Mouse (Mus musculus) testis, adult 2 months (tissue): ENCODE measurements around the gene Rptor. TPM values are rescaled to one million over a fixed set of nuclear protein-coding genes. Genes with fewer than 3 reads are reported as not detected.

Experiments
- H3K27ac ChIP-seq: fragments of 200-500 bp; 2 replicates; pipeline ENCODE4 v1.5.1; 2012; ENCODE audit warnings: low read depth, low read length; ENCODE audit not compliant: control insufficient read depth, insufficient read depth
- H3K27me3 ChIP-seq: fragments of 200-500 bp; 2 replicates; pipeline ENCODE4 v1.6.1; 2012; ENCODE audit warnings: mild to moderate bottlenecking, low read length, moderate library complexity; ENCODE audit not compliant: control insufficient read depth, insufficient read depth
- H3K36me3 ChIP-seq: fragments of 200-500 bp; 2 replicates; pipeline ENCODE4 v1.6.1; 2012; ENCODE audit warnings: mild to moderate bottlenecking, low read length; ENCODE audit not compliant: control insufficient read depth, insufficient read depth
- H3K4me1 ChIP-seq: fragments of 200-500 bp; 2 replicates; pipeline ENCODE4 v1.6.1; 2012; ENCODE audit warnings: low read length; ENCODE audit not compliant: control insufficient read depth, insufficient read depth
- H3K4me3 ChIP-seq: fragments of 200-500 bp; 2 replicates; pipeline ENCODE4 v1.5.1; 2012; ENCODE audit warnings: low read depth, mild to moderate bottlenecking, low read length, moderate library complexity, mixed read lengths; ENCODE audit not compliant: control insufficient read depth
- CTCF ChIP-seq: fragments of 200-500 bp; IDR thresholded peaks from 2 replicates; pipeline ENCODE4 v1.5.1; 2012; ENCODE audit warnings: low read depth, mild to moderate bottlenecking, inconsistent platforms, low read length, moderate library complexity; ENCODE audit not compliant: control insufficient read depth, insufficient read depth, insufficient replicate concordance
- POLR2A ChIP-seq: fragments of 200-500 bp; IDR thresholded peaks from 2 replicates; pipeline ENCODE4 v1.6.1; 2012; ENCODE audit warnings: low read depth, mild to moderate bottlenecking, inconsistent platforms, low read length, moderate library complexity; ENCODE audit not compliant: control insufficient read depth
- polyA plus RNA-seq: library from polyadenylated mRNA; depleted of rRNA; stranded (reverse); fragments of >200 nt; gene quantifications from 2 replicates; pipeline ENCODE4 v1.2.3, GENCODE M21; 2012

Gene Rptor
- polyA plus RNA-seq, 1 experiment: 25.4 TPM

DNA sequence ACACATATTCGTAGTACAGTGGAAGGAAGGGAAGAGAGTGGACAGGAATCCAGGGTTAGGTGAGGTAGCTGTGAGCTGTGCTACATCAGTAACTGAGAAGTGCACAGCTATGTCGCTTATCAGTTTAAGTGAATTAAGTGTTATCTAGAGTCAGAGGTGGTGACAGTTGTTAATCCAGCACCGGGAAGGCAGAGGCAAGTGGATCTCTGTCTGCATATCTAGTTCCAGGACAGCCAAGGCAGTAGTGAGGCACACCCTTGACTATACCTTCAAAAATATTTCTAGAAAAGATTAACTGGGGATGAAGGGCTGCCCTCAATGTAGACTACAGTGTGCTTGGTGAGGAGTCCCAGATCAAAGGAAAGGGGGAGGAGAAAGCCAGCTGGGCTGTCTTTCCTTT lies 226.4 kb downstream of the Rptor start:
- Histone ChIP-seq H3K4me1 (peaks cover 4% of the 10 kb centered on the region), H3K27me3 (no peaks in the 10 kb centered on the region), H3K27ac (no peak overlapping the region), H3K4me3 (no peak overlapping the region), H3K36me3 (no peaks in the 10 kb centered on the region)
- TF ChIP-seq CTCF (no peak), POLR2A (no peak)

DNA sequence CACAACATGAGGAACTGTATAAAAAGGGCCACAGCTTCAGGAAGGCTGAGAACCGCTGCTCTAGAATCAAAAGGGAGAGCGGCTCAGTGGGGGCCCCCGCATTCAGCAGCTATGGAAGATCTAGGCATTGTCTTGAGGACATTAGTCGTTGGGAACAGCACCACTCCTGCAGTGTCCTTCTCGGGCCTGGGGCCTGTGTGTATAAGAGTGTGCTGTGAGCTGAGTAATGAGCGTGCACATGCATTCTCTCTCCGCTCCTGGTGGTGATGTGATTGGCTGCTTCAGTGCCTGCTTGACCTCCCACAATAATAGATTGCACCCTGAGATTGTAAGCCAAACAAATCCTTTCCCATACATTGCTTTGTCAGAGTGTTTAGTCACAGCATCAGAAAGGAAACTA lies 229.0 kb downstream of the Rptor start:
- Histone ChIP-seq H3K36me3 (no peaks in the 10 kb centered on the region), H3K4me3 (no peak overlapping the region), H3K27me3 (no peaks in the 10 kb centered on the region), H3K27ac (no peak overlapping the region), H3K4me1 (peaks cover 8% of the 10 kb centered on the region)
- TF ChIP-seq POLR2A (no peak), CTCF (no peak)

DNA sequence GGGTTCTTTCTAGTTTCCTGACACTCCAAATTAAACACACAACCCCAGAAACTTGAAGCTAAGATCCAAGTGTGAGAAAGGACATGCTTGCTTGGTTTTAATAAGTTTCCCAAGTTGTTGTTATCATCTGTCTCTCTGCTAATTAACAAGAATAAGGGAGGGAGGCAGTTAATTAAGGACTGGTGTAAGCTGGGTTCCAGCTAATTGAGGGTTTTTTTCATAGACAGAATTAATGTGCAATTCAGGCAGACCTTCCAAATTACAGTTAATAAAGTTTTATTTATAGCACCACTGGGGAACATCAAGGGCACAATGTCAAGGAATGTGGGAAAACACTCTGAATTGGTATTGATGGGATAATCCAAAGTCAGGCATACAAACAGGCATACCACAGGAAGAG lies 230.6 kb downstream of the Rptor start:
- Histone ChIP-seq H3K4me1 (peaks cover 8% of the 10 kb centered on the region), H3K27ac (no peak overlapping the region), H3K36me3 (no peaks in the 10 kb centered on the region), H3K4me3 (peak overlapping the region; percentile 77), H3K27me3 (no peaks in the 10 kb centered on the region)
- TF ChIP-seq POLR2A (no peak), CTCF (no peak)

DNA sequence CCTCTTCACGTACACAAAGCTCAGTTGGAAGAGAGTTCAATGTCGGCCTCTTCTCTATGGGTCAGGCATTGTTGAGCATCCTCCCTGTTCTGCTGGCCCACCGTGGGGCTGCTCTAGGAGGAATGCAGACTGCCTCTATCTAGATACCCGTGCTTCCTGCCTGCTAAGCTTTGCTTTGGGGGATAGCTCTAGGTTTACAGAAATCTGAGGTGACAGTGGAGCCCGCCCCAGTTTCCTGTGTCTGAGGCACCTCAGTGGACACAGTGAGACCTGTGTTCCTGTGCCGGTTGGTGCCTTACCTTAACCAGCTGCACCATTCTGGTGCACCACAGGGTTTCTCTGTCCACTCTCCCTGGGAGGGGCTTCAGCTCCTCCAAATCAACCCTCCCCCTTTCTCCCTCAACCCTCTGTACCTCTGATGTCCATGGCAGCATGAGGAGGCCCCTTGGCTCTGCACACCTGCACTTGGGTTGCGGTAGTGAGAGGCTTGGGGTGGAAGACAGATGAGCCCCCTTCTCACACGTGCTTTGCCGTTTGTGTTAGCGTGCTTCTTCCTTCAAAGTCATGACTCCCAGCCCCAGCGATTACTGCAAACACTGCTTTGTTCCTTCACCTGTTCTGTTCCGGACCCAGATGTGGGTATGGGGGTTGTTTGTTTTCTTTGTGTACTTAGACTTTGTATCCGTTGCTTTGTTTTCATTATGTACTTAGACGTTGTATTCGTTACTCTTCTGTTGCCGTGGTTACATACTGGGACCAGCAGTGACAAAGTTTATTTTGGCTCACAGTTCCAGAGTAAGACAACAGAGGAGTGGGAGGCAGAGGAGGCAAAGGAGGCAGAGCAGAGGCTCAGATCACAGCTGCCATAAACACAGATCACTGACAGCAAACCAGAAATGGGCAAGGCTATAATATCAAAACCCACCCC lies 231.4 kb downstream of the Rptor start:
- no peaks in the 10 kb centered on the region for H3K27me3 ChIP-seq
- peaks cover 8% of the 10 kb centered on the region for H3K4me1 ChIP-seq
- H3K27ac ChIP-seq: peak overlapping the region; percentile 34
- H3K36me3 ChIP-seq: no peaks in the 10 kb centered on the region
- TF ChIP-seq POLR2A: no peak; the same call in 1 of the 2 replicates
- no peak for TF ChIP-seq CTCF
- H3K4me3 ChIP-seq: peak overlapping the region; percentile 77

DNA sequence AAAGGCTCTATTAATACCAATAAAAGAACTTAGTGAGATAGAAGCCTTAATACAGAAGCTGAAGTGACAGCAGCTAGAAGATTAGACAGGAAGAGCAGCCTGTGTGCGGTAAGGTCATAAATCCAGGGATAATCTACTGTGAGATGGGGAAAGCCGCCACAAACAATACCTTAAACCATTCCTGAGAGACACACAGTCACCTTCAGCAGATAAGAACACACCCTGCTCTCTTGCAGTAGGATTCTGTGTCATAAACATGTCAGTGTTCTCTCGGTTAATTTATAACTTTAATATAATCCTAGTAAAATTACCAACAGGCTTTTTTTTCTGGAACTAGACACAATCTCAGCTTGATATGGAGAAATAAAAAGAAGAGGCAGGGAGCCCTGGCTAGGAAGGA lies 233.6 kb downstream of the Rptor start:
- Histone ChIP-seq H3K36me3 (no peaks in the 10 kb centered on the region), H3K4me1 (peaks cover 8% of the 10 kb centered on the region), H3K27ac (no peak overlapping the region), H3K4me3 (peak overlapping the region; percentile 55), H3K27me3 (no peaks in the 10 kb centered on the region)
- TF ChIP-seq POLR2A (no peak), CTCF (no peak)

DNA sequence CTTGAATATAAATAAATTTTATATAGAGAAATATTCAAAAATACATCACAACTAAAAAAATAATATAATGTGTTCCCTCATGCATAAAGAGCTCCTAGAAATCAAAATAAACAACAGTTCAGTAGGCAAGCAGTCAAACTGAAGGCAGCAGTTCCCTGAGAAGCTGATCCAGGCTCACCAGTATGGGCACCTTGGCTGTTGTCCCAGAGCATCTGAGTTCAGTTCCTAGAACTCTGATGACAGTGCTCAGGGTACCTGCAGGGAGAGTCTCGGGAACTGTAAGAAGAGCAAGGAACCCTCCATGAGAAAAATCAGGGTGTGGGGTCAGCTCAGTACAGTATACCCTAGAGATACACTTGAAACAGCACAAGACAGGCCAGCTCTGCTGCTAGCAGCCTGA lies 235.1 kb downstream of the Rptor start:
- no peak overlapping the region for H3K4me3 ChIP-seq
- H3K4me1 ChIP-seq: peaks cover 8% of the 10 kb centered on the region
- TF ChIP-seq CTCF: no peak
- no peak for TF ChIP-seq POLR2A
- H3K36me3 ChIP-seq: no peaks in the 10 kb centered on the region
- H3K27ac ChIP-seq: no peak overlapping the region
- no peaks in the 10 kb centered on the region for H3K27me3 ChIP-seq

DNA sequence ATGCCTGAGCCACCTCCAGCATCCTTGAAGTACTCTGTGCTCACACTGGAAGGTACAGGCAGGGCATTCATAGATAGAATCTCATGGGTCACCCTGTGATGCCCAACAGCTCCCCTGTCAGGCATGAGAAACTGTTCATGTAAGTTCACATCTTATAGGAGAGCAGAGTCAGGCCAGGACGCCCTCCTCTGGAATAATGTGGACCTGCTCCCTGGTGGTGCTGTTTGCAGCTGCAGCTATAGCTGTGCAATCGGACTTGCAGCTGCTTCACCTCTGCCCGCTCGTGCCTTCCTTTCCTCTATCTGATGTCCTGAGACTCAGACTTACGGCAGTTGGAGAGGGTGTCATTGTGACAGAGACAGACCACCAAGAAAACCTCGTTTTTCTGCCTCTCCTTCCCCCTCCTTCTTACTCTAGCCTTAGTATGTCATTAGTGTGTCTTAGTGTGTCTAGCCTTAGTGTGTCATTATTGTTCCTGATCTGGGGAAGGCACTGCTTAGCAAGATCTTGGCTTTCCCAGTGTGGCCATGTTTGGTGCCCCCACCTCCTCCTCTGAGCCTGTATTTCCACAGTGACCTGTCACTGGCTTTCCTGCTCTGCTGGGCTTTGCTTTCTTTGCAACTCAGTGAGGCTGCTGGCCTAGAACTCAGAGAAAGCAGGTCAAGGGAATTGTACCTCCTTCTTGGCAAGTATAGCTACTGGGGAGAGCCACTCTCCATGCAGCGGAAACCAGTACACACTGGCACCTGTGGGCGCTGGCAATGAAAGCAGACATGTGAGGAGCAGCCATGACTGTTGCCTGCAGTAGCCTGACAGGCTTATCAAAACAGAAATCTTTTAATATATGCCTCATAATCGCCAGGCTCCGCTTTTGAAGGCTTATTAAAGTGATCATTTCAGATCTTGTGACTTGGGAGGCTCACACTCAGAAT lies 237.0 kb downstream of the Rptor start:
- H3K4me1 ChIP-seq: peaks cover 2% of the 10 kb centered on the region; the same call in 1 of the 2 replicates
- H3K27ac ChIP-seq: no peak overlapping the region
- no peak for TF ChIP-seq POLR2A
- TF ChIP-seq CTCF: no peak
- no peak overlapping the region for H3K4me3 ChIP-seq
- no peaks in the 10 kb centered on the region for H3K27me3 ChIP-seq
- no peaks in the 10 kb centered on the region for H3K36me3 ChIP-seq
